Mouse (Mus musculus): ENCODE measurements around the gene Usp15.
"Not testable (repeated sequence)": the region's sequence is repeated elsewhere in the genome, so short reads cannot be mapped to it uniquely, and the experiment has no call there.

Usp15 gene

DNA sequence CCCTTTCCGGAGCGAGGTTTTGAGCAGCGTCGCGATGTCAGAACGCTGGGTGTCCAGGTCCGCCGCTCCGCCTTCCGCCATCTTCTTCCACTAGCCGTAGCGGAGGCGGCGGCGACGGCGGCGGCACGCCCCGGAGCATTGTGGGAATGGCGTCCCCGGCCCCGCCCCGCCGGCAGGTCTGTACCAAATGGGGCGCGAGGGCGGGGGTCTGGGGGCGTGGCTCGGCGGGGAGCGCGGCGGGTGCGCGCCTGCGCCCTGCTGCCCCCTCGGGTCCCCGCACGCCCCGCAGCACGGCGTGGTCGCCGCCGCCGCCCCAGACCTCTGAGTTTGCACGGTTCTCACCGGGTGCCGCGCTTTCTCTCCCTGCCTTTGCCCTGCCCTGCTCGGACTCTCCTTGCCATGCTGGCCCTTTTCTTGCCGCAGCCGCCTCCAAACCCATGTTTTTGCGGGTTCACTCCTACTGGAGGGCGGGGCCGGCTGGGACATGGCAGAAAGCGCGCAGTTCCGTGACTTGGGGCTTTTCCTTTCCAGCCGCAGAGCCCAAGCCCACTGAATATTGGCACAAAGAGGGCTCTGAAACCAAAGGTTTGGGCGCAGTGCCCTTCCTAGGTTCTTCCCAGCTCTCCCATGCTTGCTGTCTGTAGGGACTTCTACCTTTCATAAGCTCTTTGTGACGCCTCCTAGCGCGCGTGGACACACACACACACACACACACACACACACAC, at the start of gene Usp15:
TSS of gene Usp15 (minus strand) at position 161 of the 725 bp plus-strand sequence.
- DNase-seq (ENCODE audit: low spot score in 2 of 2), result peak; percentile 84 to 92

DNA sequence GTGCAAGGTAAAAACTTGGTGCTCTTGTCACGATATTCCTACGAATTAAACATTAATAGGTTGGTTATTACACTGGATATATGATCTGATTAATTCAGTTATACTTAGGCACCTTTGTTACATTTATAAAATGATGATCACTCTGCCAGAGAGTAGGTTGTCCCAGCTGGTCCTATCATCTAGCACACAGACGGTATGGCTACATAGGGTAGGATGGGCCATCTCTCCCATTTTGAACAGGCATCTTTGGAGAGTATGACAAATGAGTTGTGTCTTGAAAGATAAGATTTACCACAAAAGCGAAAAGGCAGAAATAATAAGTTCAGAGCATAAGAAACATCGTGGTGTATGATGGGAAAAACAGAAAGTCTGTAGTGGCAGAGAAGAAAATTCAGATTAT, 32.6 kb upstream of the Usp15 start:
- no peak for DNase-seq (ENCODE audit: low spot score in 2 of 2)

DNA sequence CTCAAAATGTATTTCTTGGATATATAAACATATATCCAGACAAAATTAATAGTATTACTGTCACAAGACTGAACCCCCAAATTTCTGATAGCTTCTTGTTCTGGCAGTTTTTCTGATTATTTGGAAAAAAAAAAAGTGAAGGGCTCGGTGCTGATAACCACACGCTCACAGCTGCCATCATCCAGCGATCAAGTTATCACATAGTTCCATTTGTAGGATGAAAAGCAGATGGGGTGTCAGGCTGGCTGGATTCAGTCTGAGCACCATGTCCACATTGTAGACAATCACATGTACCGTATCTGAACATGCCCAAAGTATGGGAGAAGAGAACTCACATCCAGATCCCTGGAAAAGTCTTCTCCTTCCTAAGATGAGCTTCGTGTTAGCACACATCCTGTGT, 26.0 kb upstream of the Usp15 start:
- no peak for DNase-seq (ENCODE audit: low spot score in 2 of 2)

DNA sequence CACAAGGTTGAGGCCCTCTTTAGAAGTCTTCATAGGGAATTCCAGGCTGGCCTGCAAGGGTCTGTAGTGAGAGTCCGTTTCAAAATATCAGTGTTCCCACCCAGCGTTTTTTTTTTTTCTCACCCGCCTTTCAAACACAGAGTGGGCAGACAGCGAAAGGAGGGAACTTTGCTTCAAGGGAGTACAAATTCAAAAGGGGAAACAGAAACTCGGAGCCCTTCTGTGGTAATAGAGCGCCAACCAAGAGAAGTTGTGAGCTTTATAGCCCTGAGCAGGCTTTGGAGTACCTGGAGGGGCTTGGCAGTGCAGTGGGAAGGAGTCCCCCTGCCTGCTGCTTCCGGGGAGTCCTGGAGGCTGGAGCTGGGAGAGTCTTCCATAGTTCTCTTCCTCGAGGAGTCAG, 12.7 kb upstream of the Usp15 start:
- DNase-seq (ENCODE audit: low spot score in 2 of 2), result no peak

DNA sequence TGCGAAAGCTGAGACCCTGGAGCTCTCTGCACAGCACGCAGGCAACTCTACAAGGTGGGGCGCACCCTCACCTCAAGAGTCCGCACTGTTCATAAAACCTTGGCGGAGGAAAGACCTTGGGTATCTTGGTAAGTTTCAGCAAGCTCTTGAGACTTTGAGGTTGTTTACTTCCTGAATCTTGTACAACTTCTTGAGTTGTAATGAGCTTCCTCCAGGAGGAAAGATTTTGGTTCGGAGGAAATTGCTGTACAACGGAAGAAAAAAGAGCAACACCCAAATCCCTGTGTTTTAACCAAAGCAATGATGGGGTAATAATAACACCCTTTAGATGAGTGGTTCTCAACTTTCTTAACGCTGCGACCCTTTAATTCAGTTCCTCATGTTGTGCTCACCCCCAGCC, 11.5 kb upstream of the Usp15 start:
- no peak for DNase-seq (ENCODE audit: low spot score in 2 of 2)

DNA sequence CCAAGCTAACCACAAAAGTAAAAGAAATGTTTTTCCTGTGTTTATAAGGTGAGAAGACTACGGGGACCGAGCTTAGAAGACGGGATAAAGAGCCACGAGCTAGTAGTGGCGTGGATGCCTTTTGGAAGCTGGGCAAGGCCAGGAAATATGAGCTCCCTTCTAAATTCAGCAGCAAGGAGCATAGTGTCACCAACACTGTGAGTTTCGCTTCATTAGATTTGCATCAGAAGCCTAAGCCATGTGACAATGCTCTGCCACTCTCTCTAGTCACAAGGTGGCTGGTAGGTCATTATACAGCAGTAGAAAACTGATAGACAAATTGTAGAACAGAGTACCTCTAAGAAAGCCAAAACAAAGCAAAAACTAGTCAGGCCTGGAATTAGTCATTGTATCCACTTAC, 9.3 kb upstream of the Usp15 start:
- no peak for DNase-seq (ENCODE audit: low spot score in 2 of 2)

DNA sequence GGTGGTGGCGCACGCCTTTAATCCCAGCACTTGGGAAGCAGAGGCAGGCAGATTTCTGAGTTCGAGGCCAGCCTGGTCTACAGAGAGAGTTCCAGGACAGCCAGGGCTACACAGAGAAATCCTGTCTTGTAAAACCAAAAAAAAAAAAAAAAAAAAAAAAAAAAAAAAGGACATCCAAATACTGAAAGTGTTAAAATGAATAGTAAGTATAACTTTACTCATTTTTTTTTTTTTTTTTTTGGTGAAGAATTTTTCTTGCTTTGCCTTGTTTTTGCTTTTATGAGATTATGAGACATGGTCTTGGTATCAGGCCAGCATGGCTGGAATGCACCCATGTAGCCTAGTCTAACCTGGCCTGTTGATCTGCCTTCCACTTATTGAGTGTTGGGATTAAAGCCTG, 8.6 kb upstream of the Usp15 start:
- DNase-seq (ENCODE audit: low spot score in 2 of 2), result not testable (repeated sequence)

DNA sequence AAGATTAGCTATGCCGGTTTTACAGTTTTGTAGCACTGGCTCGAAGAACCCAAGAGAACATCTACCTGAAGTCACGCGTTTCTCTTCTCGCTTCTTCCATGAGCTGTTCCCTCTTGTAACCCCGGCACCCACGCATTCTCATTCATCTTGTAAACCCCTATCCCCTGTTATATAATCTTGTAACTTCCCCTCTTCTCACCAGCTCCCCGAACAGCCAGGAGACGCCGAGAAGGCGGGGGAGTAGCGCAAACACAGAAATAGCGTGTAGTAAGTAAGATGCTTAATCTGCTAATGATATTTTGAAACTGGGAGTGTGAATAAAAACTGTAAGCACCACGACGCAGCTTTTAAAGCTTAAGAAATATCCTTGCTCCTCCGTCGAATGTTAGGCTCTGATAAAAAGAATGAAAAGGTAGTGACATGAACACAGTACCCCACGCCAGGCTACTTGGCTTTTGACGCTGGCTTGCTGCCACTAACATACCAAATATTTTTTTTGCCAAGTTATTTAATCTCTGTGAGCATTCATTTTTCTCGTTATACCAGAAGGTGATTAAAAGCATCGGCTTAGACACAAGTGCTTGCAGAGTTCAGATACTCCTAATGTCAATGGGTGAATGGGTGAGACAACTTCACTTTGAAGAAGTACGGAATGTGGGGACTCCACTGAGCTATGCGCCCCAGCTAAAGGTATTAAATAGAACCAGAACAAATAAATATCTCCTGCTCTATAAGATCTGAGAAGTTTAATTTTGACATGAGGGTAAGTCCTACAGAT, 5.4 kb upstream of the Usp15 start:
- DNase-seq (ENCODE audit: low spot score in 2 of 2), result no peak

DNA sequence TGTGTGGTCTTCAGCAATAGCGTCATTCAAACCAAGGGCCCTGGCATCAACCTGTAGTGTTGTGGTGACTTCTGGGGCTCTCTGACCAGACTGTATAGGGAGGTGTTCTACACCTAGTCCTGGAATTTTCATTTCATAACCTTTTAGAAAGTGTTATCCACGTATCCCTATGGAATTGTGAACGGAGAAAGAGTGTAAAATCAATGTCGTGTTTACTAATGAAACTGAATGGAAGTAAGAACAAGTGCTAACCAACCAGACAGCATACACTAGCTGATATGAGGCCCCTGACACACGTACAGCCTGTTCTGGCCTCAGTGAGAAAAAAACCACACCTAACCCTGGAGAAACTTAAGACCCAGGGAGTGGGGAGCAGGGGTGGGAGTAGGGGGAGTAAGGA, 4.6 kb upstream of the Usp15 start:
- DNase-seq (ENCODE audit: low spot score in 2 of 2), result no peak

DNA sequence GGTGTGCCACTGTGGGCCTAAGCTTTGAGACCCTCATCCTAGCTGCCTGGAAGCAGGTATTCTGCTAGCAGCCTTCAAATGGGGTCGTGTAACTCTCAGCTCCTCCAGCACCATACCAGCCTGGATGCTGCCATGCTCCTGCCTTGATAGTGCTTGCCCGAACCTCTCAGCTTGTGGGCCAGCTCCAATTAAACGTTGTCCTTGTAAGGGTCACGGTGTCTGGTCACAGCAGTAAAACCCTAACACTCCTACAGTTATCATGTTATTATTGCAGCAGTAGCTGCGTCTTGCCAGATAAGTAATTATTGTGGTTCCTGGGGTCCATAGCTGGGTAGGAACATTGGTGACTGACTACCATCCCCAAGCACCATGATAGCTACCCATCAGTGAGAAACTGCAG, 4.2 kb upstream of the Usp15 start:
- no peak for DNase-seq (ENCODE audit: low spot score in 2 of 2)

DNA sequence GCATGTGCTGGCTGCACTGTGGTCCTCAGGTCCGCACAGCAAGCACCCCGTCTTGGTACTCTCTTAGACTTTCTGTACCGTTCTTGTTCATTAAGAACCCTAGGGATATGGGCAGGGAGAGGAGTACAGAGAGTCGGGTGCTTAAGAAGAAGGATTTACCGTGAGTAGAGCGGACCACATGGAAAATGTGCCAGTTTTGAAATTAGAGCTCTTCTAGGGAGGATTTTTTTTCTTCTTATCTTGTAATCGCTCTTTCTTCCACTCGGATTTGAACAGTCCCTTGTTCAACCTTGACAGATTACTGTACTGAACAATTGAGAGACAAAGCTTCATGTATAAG, 3.5 kb upstream of the Usp15 start:
- DNase-seq (ENCODE audit: low spot score in 2 of 2), result no peak

DNA sequence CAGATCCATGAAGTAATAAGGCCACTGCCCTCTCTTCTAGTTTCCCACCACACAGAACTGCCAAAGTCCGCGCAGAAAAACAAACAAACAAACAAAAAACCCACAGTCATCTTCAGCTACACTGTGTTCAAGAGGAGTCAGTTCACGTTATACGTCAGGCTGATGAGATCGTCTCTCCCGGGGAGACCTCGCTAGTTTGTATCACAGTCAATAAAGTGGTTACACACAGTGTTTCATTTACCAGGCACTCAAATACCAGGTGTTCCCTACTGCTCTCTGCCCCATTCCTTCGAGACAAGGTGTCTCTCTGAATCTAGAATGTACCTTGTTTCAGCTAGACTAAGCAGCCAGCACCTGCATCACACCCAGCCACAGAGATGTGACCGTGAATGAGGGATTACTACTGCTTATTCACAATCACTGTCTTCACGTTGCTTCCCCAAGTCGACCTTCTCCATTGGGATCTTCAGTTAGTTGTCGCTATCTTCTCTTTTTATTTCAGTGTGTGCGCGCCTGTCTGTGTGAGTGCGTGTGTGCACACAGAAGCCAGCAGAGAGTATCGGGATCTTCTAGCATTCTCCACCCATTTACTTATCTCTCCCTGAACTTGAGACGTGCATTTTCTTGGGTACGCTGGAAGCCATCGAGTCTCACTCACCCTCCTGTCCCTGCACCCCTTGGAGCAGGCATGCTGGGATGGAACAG, 3.0 kb upstream of the Usp15 start:
- DNase-seq (ENCODE audit: low spot score in 2 of 2), result no peak

DNA sequence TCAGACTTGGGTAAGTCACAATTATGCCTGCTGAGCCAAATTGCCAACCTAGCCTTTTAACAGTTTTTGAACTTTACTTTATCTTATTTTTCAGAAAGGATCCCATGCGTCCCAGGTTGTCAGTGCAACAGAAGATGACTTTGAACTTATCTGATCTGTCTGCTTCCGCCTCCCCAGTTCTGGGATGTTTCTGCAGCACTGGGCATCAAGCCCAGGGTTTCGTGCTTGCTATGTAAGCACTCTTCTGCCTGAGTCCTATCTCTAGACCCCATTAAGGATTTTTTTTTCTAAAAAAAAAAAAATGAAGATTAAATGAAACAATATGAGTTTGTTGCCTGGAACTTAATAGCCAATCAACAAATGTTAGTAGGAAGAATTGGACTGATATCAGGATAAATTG, 2.3 kb upstream of the Usp15 start:
- DNase-seq (ENCODE audit: low spot score in 2 of 2), result no peak

DNA sequence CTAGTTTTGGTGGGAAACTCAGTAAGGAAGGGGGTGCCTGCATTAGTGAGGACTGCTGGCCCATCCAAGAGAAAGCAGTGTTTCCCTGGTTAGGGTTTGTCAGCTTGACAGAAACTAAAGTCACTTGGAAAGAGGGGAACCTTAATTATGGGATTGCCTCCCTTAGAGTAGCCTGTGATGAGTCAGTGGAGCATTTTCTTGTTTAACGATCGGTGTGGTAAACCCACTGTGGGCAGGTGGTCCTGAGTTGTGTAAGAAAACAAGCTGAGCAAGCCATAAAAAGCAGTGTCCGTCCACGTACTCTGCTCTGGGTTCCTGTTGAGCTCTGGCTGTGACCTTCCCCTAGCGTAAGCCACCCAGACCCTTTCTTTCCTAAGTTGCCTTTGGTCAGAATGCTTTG, 1.4 kb upstream of the Usp15 start:
- no peak for DNase-seq (ENCODE audit: low spot score in 2 of 2)

DNA sequence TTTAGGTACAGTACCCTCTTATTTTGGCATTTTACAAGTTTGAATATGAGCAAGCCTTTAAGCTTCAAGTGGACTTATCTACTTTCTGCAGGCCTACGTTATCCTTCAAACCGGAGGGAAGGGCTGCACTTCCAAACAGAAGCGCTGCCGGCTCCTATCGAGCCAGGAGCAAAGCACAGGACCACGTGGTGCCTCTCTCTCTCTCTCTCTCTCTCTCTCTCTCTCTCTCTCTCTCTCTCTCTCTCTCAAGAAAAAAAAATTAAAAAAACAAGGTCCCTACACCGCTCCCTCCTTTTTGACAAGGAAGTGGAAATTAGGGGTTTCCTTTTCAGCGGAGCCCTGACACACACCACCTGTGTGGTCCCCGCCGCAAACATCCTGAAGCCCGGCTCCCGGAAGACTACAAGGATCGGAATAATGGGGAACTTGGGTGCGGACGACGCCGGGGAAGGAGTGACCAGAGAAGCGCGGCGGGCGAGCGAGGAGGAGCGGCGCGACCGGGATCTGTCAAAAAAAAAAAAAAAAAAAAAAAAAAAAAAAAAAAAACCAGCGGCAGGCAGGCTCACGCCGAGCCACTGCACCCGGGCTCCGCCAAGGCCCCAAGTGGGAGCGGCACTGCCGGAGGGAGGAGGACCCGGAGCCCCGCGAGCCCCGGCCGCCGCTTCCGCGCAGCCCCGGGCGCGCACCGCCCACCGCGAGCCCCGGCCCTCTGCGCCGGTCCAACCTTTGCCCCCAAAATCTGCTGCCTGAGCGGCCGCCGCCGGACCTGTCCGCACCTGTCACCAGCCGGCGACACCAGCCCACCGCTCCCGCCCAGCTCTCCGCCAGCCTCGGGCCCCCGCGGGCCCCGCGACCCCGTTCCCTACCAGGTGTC, 597 bp downstream of the Usp15 start:
- peak in 1 of 2 experiments; percentile 20 for DNase-seq (ENCODE audit: low spot score in 2 of 2)

DNA sequence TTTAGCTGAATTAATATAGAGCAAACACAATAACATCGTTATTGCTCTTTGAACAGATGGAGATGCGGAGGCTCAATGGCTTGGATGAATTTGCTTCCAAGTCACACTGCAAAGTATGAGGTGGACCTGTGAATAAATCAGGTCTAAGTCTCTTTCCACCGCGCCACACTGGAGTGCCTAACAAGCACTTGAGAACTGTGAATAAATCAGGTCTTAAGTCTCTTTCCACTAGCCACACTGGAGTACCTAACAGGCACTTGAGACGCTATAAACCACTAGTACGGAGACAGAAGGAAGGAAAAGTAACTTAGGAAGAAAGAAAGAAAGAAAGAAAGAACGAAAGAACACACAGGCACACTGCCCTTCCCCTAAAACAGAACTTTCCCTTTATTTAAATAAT, 1.3 kb downstream of the Usp15 start:
- DNase-seq (ENCODE audit: low spot score in 2 of 2), result no peak

DNA sequence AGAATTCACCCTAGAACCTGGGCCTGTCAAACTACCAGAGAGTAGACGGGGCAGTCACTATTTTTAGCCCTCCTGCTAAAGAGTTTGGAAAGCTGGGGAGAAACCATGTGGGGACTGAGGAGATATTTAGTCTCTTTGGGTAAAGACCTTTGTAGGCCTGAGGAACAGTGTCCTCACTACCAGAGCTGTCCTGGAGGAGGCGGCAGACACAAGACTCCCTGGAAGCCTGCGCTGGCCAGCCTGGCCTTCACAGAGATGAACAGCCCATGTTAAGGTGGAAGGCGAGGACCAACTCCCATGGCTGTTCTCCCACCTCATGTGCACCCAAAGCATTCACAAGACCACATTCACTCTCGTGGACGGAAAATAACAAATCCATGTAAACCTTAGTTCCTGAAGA, 5.8 kb downstream of the Usp15 start:
- no peak for DNase-seq (ENCODE audit: low spot score in 2 of 2)

DNA sequence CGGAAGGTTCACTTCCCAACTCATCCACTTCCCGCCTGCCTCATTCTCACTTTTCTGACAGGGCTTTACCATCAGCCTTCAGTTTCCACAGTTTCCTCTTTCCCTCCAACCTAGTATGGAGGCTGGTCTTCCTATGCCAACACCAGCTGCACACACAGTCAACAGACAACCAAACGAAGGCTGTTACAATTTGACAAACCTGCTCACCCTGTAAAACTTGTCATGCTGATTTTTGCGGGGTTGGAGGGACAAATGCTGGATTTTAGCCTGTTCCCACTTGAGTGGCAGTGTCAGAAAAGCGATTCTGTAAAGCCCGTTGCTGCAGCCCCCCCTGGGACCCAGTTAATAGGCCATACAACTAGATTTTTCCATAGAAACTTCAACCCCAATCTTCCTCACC, 9.5 kb downstream of the Usp15 start:
- DNase-seq (ENCODE audit: low spot score in 2 of 2), result no peak

DNA sequence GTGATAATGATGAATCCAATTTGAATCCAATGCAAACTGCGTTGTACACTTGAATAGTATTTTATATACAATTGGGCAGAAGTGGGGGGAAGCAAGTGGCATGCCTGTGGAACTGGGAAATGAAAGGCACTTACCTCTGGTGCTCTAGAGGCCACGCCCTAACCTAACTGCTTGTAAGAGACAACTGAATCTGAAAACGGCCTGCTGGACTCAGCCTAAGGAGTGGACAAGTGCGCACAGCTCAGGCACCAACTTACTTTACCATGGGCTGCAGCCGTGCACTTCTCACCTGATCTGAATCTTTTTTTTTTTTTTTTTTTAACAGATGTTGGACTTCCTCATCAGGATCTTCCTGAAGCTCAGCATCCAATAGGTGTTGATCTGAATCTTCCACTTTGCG, 10.9 kb downstream of the Usp15 start:
- no peak for DNase-seq (ENCODE audit: low spot score in 2 of 2)

DNA sequence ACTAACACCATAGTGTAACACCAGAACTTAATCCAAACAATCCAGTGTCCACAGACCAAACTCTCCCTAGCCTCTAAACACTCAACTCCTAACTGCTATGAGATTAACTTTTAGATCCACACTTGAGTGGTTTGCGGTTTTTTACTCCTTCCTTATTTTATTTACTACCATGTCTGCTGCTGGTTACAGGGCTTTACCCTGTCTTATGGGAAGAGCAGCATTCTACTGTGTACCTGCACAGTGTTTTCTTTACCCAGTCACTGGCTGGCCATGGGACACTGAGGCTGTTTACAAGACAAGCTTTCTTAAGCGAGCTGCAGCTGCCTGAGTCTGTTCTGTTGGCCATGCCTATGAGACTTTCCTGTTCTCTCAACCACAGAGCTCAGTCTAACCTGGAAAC, 13.1 kb downstream of the Usp15 start:
- no peak for DNase-seq (ENCODE audit: low spot score in 2 of 2)

DNA sequence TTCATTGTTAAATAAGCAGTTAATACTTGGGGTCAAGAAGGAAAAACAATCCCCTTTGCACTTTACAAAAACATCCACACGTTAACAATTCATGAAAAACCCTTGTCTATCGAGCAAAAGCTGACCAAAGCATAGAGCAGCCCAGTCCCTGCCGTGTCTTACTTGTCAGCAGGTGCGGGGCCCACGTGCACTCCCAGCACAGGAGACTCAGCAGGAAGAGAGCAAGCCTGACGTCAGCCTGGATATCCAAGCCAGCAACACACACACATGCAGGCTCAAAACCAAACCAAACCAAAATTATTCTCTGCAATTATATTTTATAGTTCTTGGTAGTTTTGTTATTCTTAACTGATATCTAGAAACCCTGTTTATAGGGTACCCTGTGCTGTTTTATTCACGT, 13.6 kb downstream of the Usp15 start:
- DNase-seq (ENCODE audit: low spot score in 2 of 2), result no peak

DNA sequence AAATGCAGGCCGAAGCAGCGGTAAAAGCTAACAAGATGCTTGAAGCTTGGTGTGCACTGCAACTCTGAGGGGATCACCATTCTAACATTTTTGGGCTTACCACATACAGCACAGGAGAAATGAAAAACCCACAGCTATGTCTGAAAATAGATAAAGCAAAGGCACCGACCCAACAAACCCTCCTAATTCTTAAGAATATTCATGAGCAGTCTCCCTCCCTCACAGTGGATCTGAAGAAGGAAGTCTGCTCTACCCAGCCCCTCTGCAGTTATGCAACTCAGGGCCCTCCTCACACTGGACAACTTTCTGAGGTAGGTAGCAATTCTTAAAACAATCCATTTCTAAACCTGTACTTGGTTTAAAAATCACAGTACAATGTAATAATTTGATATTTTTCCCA, 14.4 kb downstream of the Usp15 start:
- DNase-seq (ENCODE audit: low spot score in 2 of 2), result no peak
